Mouse (Mus musculus) heart, postnatal 10 days (tissue): ENCODE results near the gene Dkkl1. TPM values are rescaled to one million over a fixed set of nuclear protein-coding genes. Genes with fewer than 3 reads are reported as not detected.

Source experiments
- microRNA-seq, 2 experiments: library from miRNA; unstranded; fragments of <30 nt; microRNA quantifications; one replicate each; pipeline ENCODE4 v1.2.0; 2022
- total RNA-seq, 2 experiments: library from RNA; stranded (reverse); gene quantifications; 2 replicates each; pipeline ENCODE4 v1.2.3; 2021

Dkkl1 gene
- total RNA-seq, 2 experiments from 2014 or later = not detected

Small RNA genes within 50 kb of the gene (microRNA-seq; reads per million reads assigned to microRNA genes)
- 0 reads per million in 2 experiments for gene Mir7055

Other genes starting within 250 kb of the Dkkl1 start
- gene Cpt1c, start 237.3 kb downstream of the Dkkl1 start, total RNA-seq = 1 to 10 TPM; 4.1 to 6.2 TPM
- 100 to 1,000 TPM; 198 to 216 TPM for gene Prmt1, start 225.6 kb downstream of the Dkkl1 start, total RNA-seq
- 10 to 100 TPM; 34.1 to 47.9 TPM for gene Irf3, start 214.5 kb downstream of the Dkkl1 start, total RNA-seq
- 10 to 100 TPM; 14.5 to 15.9 TPM for gene Bcl2l12, start 213.4 kb downstream of the Dkkl1 start, total RNA-seq
- 10 to 100 TPM; 68.5 to 70.1 TPM for gene Scaf1, start 195.8 kb downstream of the Dkkl1 start, total RNA-seq
- 10 to 100 TPM; 71.6 to 75.7 TPM for gene Rras, start 194.2 kb downstream of the Dkkl1 start, total RNA-seq
- gene Prr12, start 159.3 kb downstream of the Dkkl1 start, total RNA-seq = 10 to 100 TPM; 28.8 to 35.7 TPM
- 10 to 100 TPM; 33.9 to 35.9 TPM for gene Nosip, start 149.7 kb downstream of the Dkkl1 start, total RNA-seq
- 10 to 100 TPM; 10.9 to 11.3 TPM for gene Prrg2, start 149.5 kb downstream of the Dkkl1 start, total RNA-seq
- gene Rcn3, start 119.9 kb downstream of the Dkkl1 start, total RNA-seq = 10 to 100 TPM; 76.5 to 83.4 TPM
- 10 to 100 TPM; 65.4 to 69.2 TPM for gene Fcgrt, start 108.3 kb downstream of the Dkkl1 start, total RNA-seq
- gene Rps11, start 87.7 kb downstream of the Dkkl1 start, total RNA-seq = 100 to 1,000 TPM; 752 to 773 TPM
- gene Rpl13a, start 83.4 kb downstream of the Dkkl1 start, total RNA-seq = 100 to 1,000 TPM; 809 to 865 TPM
- not detected for gene Gm45713, start 75.9 kb downstream of the Dkkl1 start, total RNA-seq
- gene Flt3l, start 75.7 kb downstream of the Dkkl1 start, total RNA-seq = 1 to 10 TPM; 5.7 to 6.5 TPM
- gene Pih1d1, start 57.8 kb downstream of the Dkkl1 start, total RNA-seq = 10 to 100 TPM; 47.1 to 49.0 TPM
- 10 to 100 TPM; 36.6 to 48.2 TPM for gene Aldh16a1, start 57.6 kb downstream of the Dkkl1 start, total RNA-seq
- 1 to 10 TPM; 6.1 to 6.7 TPM for gene Slc17a7, start 48.2 kb downstream of the Dkkl1 start, total RNA-seq
- not detected for gene Gfy, start 32.6 kb downstream of the Dkkl1 start, total RNA-seq
- gene Pth2, start 31.2 kb downstream of the Dkkl1 start, total RNA-seq = not detected
- not detected for gene Ccdc155, start 7.3 kb downstream of the Dkkl1 start, total RNA-seq
- 10 to 100 TPM; 27.5 to 32.3 TPM for gene Tead2, start 3.6 kb upstream of the Dkkl1 start, total RNA-seq
- 1 to 10 TPM; 3.0 to 4.0 TPM for gene Cd37, start 27.0 kb upstream of the Dkkl1 start, total RNA-seq
- not detected for gene Slc6a16, start 28.9 kb upstream of the Dkkl1 start, total RNA-seq
- gene Slc6a21, start 65.4 kb upstream of the Dkkl1 start, total RNA-seq = not detected
- gene Trpm4, start 121.6 kb upstream of the Dkkl1 start, total RNA-seq = 10 to 100 TPM; 21.0 to 26.1 TPM
- 100 to 1,000 TPM; 320 to 351 TPM for gene Hrc, start 123.1 kb upstream of the Dkkl1 start, total RNA-seq
- under 1 TPM; 0.22 to 0.31 TPM for gene Ppfia3, start 154.9 kb upstream of the Dkkl1 start, total RNA-seq
- gene Lin7b, start 158.4 kb upstream of the Dkkl1 start, total RNA-seq = 1 to 10 TPM in 1 of 2 experiments, under 1 TPM in 1; 0.97 to 1.1 TPM
- gene Snrnp70, start 183.6 kb upstream of the Dkkl1 start, total RNA-seq = 100 to 1,000 TPM; 146 to 161 TPM
- gene Kcna7, start 193.5 kb upstream of the Dkkl1 start, total RNA-seq = under 1 TPM; 0.41 to 0.79 TPM
- under 1 TPM; 0.22 to 0.26 TPM for gene Ntf5, start 201.5 kb upstream of the Dkkl1 start, total RNA-seq
- not detected for gene Lhb, start 208.7 kb upstream of the Dkkl1 start, total RNA-seq
- 10 to 100 TPM; 74.6 to 79.0 TPM for gene Gys1, start 222.7 kb upstream of the Dkkl1 start, total RNA-seq
- gene Ruvbl2, start 225.9 kb upstream of the Dkkl1 start, total RNA-seq = 10 to 100 TPM; 30.4 to 30.7 TPM
- 100 to 1,000 TPM; 232 to 268 TPM for gene Ftl1, start 247.7 kb upstream of the Dkkl1 start, total RNA-seq